Mouse (Mus musculus) bone marrow macrophage, adult 2 months (primary cell): Measurements from ENCODE around the gene Msi2.

Experiments
- CTCF ChIP-seq: IDR thresholded peaks from 2 replicates; pipeline ENCODE4 v1.5.1; 2012; ENCODE audit warnings: low read depth, mild to moderate bottlenecking, low read length, moderate library complexity
- POLR2A ChIP-seq: IDR thresholded peaks from 2 replicates; pipeline ENCODE4 v1.6.1; 2012; ENCODE audit warnings: mild to moderate bottlenecking, low read depth, low read length, borderline replicate concordance

GRCm38 (mm10) chr11:88621789-88622188, 96.5 kb downstream of the Msi2 start:
- no peak for TF ChIP-seq CTCF
- no peak for TF ChIP-seq POLR2A
